Mouse (Mus musculus): ENCODE results near the gene Tulp1. TPM values are rescaled to one million over a fixed set of nuclear protein-coding genes. Genes with fewer than 3 reads are reported as not detected.

The Tulp1 gene
- polyA plus RNA-seq, 1 experiment from 2014 or later = 1.2 TPM

DNA sequence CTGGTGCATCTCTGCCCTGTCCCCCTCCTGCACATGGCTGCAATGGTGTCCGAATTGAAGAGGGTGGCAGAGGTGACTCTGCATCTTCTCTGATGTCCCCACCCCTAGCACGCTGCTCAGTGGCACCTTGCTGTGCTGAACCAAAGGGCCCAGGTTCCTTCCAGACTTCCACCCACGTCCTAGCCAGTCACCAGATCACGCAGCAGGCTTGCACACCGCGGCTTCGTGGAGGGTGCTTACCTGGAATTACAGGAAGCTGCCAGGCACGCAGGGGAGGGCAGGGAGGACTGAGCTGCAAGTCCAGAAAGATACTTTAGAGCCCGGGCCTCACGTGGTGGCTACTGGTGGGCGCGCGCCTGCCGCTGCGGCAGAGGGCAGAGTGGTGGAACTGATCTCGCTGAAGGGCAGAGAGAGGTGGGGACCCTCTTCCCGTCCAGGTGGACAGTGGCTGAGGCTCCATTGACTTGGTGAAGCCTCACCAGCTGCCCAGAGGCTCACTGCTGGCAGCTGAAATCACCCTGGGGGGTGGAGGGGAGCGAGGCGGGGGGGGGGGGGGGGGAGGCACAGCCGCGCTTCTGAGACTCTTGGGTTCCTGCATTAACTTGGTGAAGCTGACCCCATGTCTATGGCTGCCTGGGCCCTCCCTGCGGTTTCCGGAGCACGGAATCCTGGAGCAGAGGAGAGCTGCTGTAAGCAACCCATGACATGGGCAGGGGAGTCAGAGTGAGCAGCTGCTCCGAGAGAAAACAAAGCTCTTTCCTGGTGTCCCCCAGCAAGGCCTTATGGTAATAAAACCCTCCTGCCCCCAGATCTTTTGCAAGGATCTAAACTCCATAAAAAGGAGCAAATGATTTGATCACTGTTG is 26.8 kb upstream of the Tulp1 start:
- ATAC-seq (replicated peaks) = no peak
- H3K36me3 ChIP-seq = no peaks in the 10 kb centered on the region
- no peaks in the 10 kb centered on the region; the same call in 1 of the 2 replicates for H3K27me3 ChIP-seq
- H3K4me2 ChIP-seq (replicated peaks) = no peak overlapping the region
- H3K4me3 ChIP-seq = no peak overlapping the region
- no peaks in the 10 kb centered on the region for H3K9me3 ChIP-seq
- H3K4me1 ChIP-seq = no peaks in the 10 kb centered on the region
- 11% methylated on average over 21 of the region's 25 CpGs for WGBS
- H3K27ac ChIP-seq (replicated peaks) = no peak overlapping the region
- H3K9ac ChIP-seq (replicated peaks) = no peak overlapping the region

- H3K27me3 ChIP-seq = no peaks in the 10 kb centered on the region; the same call in 1 of the 2 replicates
- WGBS = 90% methylated on average over 3 of the region's 3 CpGs
- H3K9ac ChIP-seq (replicated peaks) = no peak overlapping the region
- no peak overlapping the region for H3K4me3 ChIP-seq
- ATAC-seq (replicated peaks) = no peak
- H3K4me1 ChIP-seq = peaks cover 4% of the 10 kb centered on the region
- H3K27ac ChIP-seq (replicated peaks) = no peak overlapping the region
- no peaks in the 10 kb centered on the region for H3K9me3 ChIP-seq
- H3K4me2 ChIP-seq (replicated peaks) = no peak overlapping the region
- H3K36me3 ChIP-seq = no peaks in the 10 kb centered on the region
Measured at GRCm38 (mm10) chr17:28388534-28388933, 23.5 kb upstream of the Tulp1 start.

DNA sequence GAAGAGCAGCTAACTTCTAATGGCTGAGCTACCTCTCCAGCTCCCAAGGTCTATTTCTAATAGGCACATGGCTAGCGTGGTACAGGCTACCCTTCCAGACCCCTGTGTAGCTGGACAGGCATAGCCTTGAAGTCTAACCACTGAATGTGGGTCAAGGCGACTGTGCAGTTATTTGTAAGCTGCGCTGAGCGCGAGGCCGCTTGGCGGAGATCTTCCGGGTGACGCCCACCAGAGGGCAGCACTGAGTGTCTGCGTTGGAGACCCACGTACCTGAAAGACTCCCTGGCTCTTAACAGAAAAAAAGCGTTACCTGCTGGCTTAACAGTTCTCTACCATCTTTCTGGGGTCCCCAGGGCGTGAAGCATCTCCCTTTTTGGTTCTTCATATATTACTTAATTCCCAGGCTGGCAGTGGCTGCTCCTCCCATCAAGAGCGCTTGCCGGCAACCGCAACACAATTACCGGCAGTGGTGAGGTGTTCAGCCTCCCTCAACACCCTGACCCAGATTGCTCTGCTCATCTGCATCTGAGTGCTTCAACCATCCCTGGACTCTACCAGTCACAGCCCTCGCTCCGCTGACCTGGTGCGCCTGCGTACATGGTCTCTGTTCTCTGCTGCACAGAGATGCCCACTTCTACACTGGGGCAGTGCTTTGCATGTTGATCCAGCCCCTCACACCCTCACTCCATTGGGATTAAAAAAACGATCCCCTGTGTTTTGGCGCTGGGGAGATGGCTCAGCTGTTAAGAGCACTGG is 21.3 kb upstream of the Tulp1 start:
- ATAC-seq (replicated peaks) = peak; percentile 46; the same call in 1 of the 2 replicates
- Histone ChIP-seq H3K9me3 (no peaks in the 10 kb centered on the region), H3K4me1 (peaks cover 4% of the 10 kb centered on the region), H3K36me3 (no peaks in the 10 kb centered on the region), H3K27ac (replicated peaks) (no peak overlapping the region), H3K4me2 (replicated peaks) (peak overlapping the region; percentile 42), H3K4me3 (peak overlapping the region; percentile 16; the same call in 1 of the 2 replicates), H3K27me3 (no peaks in the 10 kb centered on the region; the same call in 1 of the 2 replicates), H3K9ac (replicated peaks) (peak overlapping the region; percentile 3; the same call in 1 of the 2 replicates)
- 3% methylated on average over 23 of the region's 23 CpGs for WGBS

DNA sequence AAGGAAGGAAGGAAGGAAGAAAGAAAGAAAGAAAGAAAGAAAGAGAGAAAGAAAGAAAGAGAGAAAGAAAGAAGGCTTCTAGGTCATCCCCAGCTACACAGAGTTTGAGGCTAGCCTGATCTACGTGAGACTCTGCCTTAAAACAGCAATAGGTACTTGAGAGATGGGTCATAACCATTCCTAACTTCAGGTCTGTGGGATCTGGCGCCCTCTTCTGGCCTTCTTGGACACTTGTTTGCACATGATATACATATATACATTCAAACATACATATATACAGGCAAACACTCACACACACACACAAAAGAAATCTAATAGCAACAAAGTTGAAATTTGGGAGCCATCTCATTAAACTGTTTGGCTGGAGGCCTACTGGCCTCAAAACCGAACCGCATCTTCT is 19.3 kb upstream of the Tulp1 start:
- no peak overlapping the region for H3K9ac ChIP-seq (replicated peaks)
- no peaks in the 10 kb centered on the region for H3K36me3 ChIP-seq
- 67% methylated on average over 4 of the region's 4 CpGs for WGBS
- no peaks in the 10 kb centered on the region; the same call in 1 of the 2 replicates for H3K27me3 ChIP-seq
- H3K4me3 ChIP-seq = no peak overlapping the region
- H3K4me1 ChIP-seq = peaks cover 4% of the 10 kb centered on the region
- H3K27ac ChIP-seq (replicated peaks) = no peak overlapping the region
- H3K9me3 ChIP-seq = no peaks in the 10 kb centered on the region
- no peak overlapping the region for H3K4me2 ChIP-seq (replicated peaks)
- ATAC-seq (replicated peaks) = no peak

DNA sequence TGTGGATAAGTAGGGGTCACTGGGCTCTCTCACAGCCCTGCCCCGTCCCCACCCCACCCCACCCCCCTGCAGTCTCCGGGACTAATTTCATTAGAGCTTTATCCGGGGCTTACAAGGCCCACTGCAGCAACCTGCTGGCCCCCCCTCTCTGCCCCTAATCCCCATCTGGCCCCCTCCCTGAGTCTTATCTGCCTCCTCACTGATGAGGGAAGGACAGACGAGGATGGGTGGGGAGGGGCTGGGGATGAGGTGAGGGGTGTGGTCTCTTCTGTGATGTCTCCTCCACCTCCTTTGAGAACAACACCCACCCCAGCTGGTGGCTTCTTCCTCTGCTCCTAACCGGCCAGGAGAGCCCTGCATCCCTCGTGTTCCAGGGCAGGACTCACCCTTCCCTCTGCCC is 15.2 kb upstream of the Tulp1 start:
- Histone ChIP-seq H3K27ac (replicated peaks) (no peak overlapping the region), H3K4me1 (no peaks in the 10 kb centered on the region), H3K9ac (replicated peaks) (no peak overlapping the region), H3K36me3 (no peaks in the 10 kb centered on the region), H3K4me2 (replicated peaks) (no peak overlapping the region), H3K27me3 (peaks cover 8% of the 10 kb centered on the region), H3K4me3 (no peak overlapping the region), H3K9me3 (no peaks in the 10 kb centered on the region)
- 5% methylated on average over 6 of the region's 6 CpGs for WGBS
- no peak for ATAC-seq (replicated peaks)

DNA sequence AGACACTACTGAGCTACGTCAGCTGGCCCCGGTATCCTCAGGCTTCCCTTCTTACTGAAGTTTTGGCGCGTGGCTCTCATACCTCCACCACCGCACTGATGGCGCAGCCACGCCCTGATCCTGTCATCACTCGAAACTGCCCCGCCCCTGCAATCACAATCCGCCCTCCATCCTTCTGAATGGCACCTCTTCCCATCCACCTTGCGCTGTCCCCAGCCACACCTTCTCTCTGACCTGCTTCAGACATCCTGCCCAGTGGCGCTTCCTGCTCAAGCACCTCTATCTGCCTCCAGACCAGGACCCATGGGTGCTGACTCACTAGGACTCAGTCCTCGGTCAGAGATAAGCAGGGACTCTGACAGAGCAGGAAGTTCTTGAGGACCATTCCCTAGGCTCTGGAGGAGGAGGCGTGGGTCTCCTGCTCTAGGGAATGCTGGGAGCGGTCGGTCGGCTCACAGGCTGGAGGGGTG is 10.6 kb upstream of the Tulp1 start:
- Histone ChIP-seq H3K36me3 (no peaks in the 10 kb centered on the region), H3K27me3 (peaks cover 17% of the 10 kb centered on the region), H3K4me3 (no peak overlapping the region), H3K27ac (replicated peaks) (no peak overlapping the region), H3K4me2 (replicated peaks) (no peak overlapping the region), H3K9ac (replicated peaks) (no peak overlapping the region), H3K9me3 (no peaks in the 10 kb centered on the region), H3K4me1 (no peaks in the 10 kb centered on the region)
- no peak for ATAC-seq (replicated peaks)
- WGBS = 21% methylated on average over 17 of the region's 17 CpGs

GRCm38 (mm10) chr17:28374494-28374893 is 9.5 kb upstream of the Tulp1 start:
- ATAC-seq (replicated peaks) = no peak
- no peak overlapping the region for H3K4me3 ChIP-seq
- no peak overlapping the region for H3K27ac ChIP-seq (replicated peaks)
- peaks cover 17% of the 10 kb centered on the region for H3K27me3 ChIP-seq
- WGBS = 15% methylated on average over 16 of the region's 16 CpGs
- no peaks in the 10 kb centered on the region for H3K9me3 ChIP-seq
- no peaks in the 10 kb centered on the region for H3K36me3 ChIP-seq
- no peak overlapping the region for H3K4me2 ChIP-seq (replicated peaks)
- no peaks in the 10 kb centered on the region for H3K4me1 ChIP-seq
- no peak overlapping the region for H3K9ac ChIP-seq (replicated peaks)

DNA sequence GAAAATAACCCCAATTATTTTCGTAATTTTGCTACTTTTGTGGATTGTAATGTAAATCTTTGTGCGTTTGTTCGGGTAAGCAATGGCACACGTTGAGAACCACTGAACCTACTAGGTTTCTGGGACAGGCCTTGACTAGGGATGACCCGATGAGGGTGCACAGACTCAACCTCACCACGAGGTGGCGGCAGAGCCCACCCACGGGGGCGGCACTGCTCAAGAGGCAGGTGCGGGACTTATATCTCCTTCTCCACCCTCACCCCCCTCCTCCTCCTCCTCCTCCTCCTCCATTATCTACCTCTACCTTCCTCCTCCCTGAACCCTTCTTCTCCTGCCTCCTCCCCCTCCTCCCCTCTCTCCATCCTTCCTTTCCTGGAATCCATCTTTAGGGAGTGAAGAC is 8.8 kb upstream of the Tulp1 start:
- no peak overlapping the region for H3K4me3 ChIP-seq
- no peaks in the 10 kb centered on the region for H3K9me3 ChIP-seq
- H3K27me3 ChIP-seq = peaks cover 17% of the 10 kb centered on the region
- H3K36me3 ChIP-seq = no peaks in the 10 kb centered on the region
- H3K9ac ChIP-seq (replicated peaks) = no peak overlapping the region
- H3K4me1 ChIP-seq = no peaks in the 10 kb centered on the region
- 12% methylated on average over 10 of the region's 10 CpGs for WGBS
- H3K4me2 ChIP-seq (replicated peaks) = no peak overlapping the region
- H3K27ac ChIP-seq (replicated peaks) = no peak overlapping the region
- ATAC-seq (replicated peaks) = no peak

DNA sequence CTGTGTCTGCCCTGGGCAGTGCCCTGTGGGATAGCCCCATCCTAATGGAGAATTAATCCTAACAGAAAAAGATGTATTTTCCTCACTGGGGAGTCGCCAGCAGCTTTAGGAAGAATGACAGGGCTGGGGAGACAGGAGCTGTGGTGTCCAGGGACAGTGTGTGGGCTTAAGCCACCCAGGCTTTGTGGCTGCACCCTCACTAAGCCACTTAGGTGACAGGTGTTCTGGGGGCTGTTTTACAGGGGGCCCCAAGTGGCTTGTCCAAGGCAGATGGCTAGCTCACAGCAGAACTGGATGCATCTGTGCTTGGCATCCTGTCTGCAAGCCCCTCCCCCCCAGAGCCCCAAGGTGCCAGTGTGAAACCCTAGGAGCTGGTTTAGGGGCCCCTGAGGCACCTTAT is 6.9 kb upstream of the Tulp1 start:
- H3K4me1 ChIP-seq = no peaks in the 10 kb centered on the region
- H3K4me2 ChIP-seq (replicated peaks) = no peak overlapping the region
- 53% methylated on average over 1 of the region's 1 CpGs for WGBS
- ATAC-seq (replicated peaks) = no peak
- H3K4me3 ChIP-seq = no peak overlapping the region
- H3K9ac ChIP-seq (replicated peaks) = no peak overlapping the region
- no peaks in the 10 kb centered on the region for H3K9me3 ChIP-seq
- no peaks in the 10 kb centered on the region for H3K36me3 ChIP-seq
- no peak overlapping the region for H3K27ac ChIP-seq (replicated peaks)
- H3K27me3 ChIP-seq = peaks cover 17% of the 10 kb centered on the region

- no peak for ATAC-seq (replicated peaks)
- no peak overlapping the region for H3K4me3 ChIP-seq
- H3K36me3 ChIP-seq = no peaks in the 10 kb centered on the region
- H3K4me2 ChIP-seq (replicated peaks) = no peak overlapping the region
- H3K27ac ChIP-seq (replicated peaks) = no peak overlapping the region
- WGBS = 76% methylated on average over 2 of the region's 2 CpGs
- no peaks in the 10 kb centered on the region for H3K9me3 ChIP-seq
- peaks cover 17% of the 10 kb centered on the region for H3K27me3 ChIP-seq
- no peak overlapping the region for H3K9ac ChIP-seq (replicated peaks)
- H3K4me1 ChIP-seq = no peaks in the 10 kb centered on the region
Measured at GRCm38 (mm10) chr17:28371286-28371685, 6.3 kb upstream of the Tulp1 start.

DNA sequence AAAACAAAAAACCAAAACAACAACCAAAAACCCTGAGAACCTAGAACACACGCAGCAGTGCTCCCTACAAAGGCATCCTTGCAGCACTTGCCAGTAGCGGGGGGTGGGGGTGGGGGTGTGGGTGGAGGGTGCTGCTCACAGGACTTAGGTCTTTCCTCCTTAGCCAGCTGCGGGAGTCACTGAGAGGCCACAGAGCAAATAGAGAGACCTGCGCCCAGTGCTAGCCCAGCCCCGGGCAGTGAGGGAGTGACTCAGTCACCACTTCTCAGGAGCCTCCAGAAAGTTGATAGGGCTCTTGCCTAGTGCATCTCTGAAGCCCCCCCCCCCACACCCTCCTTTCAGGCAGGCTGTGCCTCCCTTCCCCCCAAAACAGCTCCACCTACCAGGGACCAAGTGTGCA is 4.0 kb upstream of the Tulp1 start:
- no peak for ATAC-seq (replicated peaks)
- no peak overlapping the region for H3K9ac ChIP-seq (replicated peaks)
- H3K4me1 ChIP-seq = peaks cover 4% of the 10 kb centered on the region
- H3K27me3 ChIP-seq = peaks cover 19% of the 10 kb centered on the region
- no peak overlapping the region for H3K27ac ChIP-seq (replicated peaks)
- 89% methylated on average over 5 of the region's 5 CpGs for WGBS
- H3K9me3 ChIP-seq = no peaks in the 10 kb centered on the region
- H3K4me2 ChIP-seq (replicated peaks) = no peak overlapping the region
- no peaks in the 10 kb centered on the region for H3K36me3 ChIP-seq
- H3K4me3 ChIP-seq = no peak overlapping the region

DNA sequence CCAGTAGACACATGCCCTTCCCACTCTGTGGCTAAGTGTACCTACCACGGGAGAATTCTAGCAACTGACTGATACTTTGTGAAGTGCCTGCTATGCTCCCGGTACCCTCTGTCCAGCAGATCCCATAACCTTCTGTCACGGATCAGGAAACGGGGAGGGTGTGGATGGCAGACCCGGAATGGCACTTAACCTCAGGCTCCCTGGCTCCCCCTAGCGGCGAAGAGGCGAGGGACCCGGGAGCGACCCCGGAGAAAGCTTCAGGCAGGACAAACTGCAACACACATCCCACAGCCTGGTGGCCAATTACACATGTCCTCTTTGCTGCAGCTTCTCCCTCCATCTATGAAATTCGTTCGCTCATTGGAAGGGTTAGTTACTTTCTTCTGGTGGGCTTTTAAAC is 3.4 kb upstream of the Tulp1 start:
- H3K4me3 ChIP-seq = no peak overlapping the region
- H3K27ac ChIP-seq (replicated peaks) = no peak overlapping the region
- no peaks in the 10 kb centered on the region for H3K36me3 ChIP-seq
- 6% methylated on average over 13 of the region's 13 CpGs for WGBS
- no peak for ATAC-seq (replicated peaks)
- H3K9me3 ChIP-seq = no peaks in the 10 kb centered on the region
- H3K4me2 ChIP-seq (replicated peaks) = no peak overlapping the region
- H3K27me3 ChIP-seq = peaks cover 25% of the 10 kb centered on the region
- no peak overlapping the region for H3K9ac ChIP-seq (replicated peaks)
- peaks cover 8% of the 10 kb centered on the region for H3K4me1 ChIP-seq
